Mouse (Mus musculus) heart, embryonic 16.5 days (tissue): ENCODE results near the gene Exoc4. TPM values are rescaled to one million over a fixed set of nuclear protein-coding genes. Genes with fewer than 3 reads are reported as not detected.

ENCODE experiments used
- ATAC-seq: fragments of 200-750 bp; cut with Nextera tagmentation; replicated peaks from 2 replicates; pipeline ENCODE4 v1.8.0; 2017; ENCODE audit warnings: moderate number of reproducible peaks; ENCODE audit not compliant: insufficient read depth, low FRiP score; ENCODE audit errors: extremely low read depth
- H3K27ac ChIP-seq: fragments of 300-500 bp; sonication (generic); 2 replicates; pipeline ENCODE4 v1.5.1; 2014; ENCODE audit warnings: mild to moderate bottlenecking, low read length, control low read depth, moderate library complexity
- H3K27me3 ChIP-seq: fragments of 300-500 bp; sonication (generic); 2 replicates; pipeline ENCODE4 v1.6.1; 2014; ENCODE audit warnings: low read length, mixed read lengths; ENCODE audit not compliant: control insufficient read depth, insufficient read depth
- H3K36me3 ChIP-seq: fragments of 300-500 bp; sonication (generic); 2 replicates; pipeline ENCODE4 v1.6.1; 2014; ENCODE audit not compliant: control insufficient read depth, insufficient read depth
- H3K4me1 ChIP-seq: fragments of 300-500 bp; sonication (generic); 2 replicates; pipeline ENCODE4 v1.6.1; 2014; ENCODE audit warnings: low read length, mixed read lengths; ENCODE audit not compliant: control insufficient read depth, insufficient read depth
- H3K4me2 ChIP-seq: fragments of 300-500 bp; sonication (generic); 2 replicates; pipeline ENCODE4 v1.6.1; 2014; ENCODE audit warnings: low read depth, mild to moderate bottlenecking, control low read depth, low read length
- H3K4me3 ChIP-seq: fragments of 300-500 bp; sonication (generic); 2 replicates; pipeline ENCODE4 v1.5.1; 2014; ENCODE audit warnings: mild to moderate bottlenecking, control low read depth, low read length
- H3K9ac ChIP-seq: fragments of 300-500 bp; sonication (generic); 2 replicates; pipeline ENCODE4 v1.6.1; 2014; ENCODE audit warnings: low read length, control low read depth
- H3K9me3 ChIP-seq: fragments of 300-500 bp; sonication (generic); replicated peaks from 2 replicates; pipeline ENCODE4 v1.6.1; 2016; ENCODE audit warnings: low read length; ENCODE audit not compliant: control insufficient read depth
- WGBS: fragments of 180-500 bp; shearing (Covaris S2); extraction: QIAGEN DNeasy Blood & Tissue Kit; methylation state at CpG from one replicate; pipeline ENCODE4 v1.1.7; 2014; 5-methylcytosine and 5-hydroxymethylcytosine counted together
- polyA plus RNA-seq: library from polyadenylated mRNA; unstranded; fragments of >200 nt; fragmentation: Nextera tagmentation; extraction: Ambion mirVana; gene quantifications from 2 replicates; pipeline ENCODE4 v1.2.1, GENCODE M21; 2015

Gene Exoc4
- polyA plus RNA-seq, 1 experiment from 2014 or later = 35.1 TPM

- Histone ChIP-seq H3K4me1 (0 out of 2 replicates have a peak, but pooled peaks cover 7% of the 10 kb centered on the region), H3K27me3 (no peaks in the 10 kb centered on the region), H3K4me3 (no peak overlapping the region), H3K27ac (no peak overlapping the region), H3K9ac (no peak overlapping the region), H3K36me3 (no peaks in the 10 kb centered on the region), H3K9me3 (no peaks in the 10 kb centered on the region), H3K4me2 (no peak overlapping the region)
- ATAC-seq = no peak
- WGBS = 68% methylated on average over 5 of the region's 5 CpGs
Observed at GRCm38 (mm10) chr6:33972801-33973200, 723.9 kb downstream of the Exoc4 start.

- Histone ChIP-seq H3K9ac (no peak overlapping the region), H3K9me3 (no peaks in the 10 kb centered on the region), H3K27me3 (no peaks in the 10 kb centered on the region), H3K4me2 (no peak overlapping the region), H3K36me3 (no peaks in the 10 kb centered on the region), H3K27ac (no peak overlapping the region), H3K4me3 (no peak overlapping the region), H3K4me1 (0 out of 2 replicates have a peak, but pooled peaks cover 7% of the 10 kb centered on the region)
- ATAC-seq = no peak
- WGBS = 59% methylated on average over 10 of the region's 10 CpGs
Observed at GRCm38 (mm10) chr6:33976576-33976975, 727.7 kb downstream of the Exoc4 start.

GRCm38 (mm10) chr6:33977448-33977847 is 728.6 kb downstream of the Exoc4 start:
- Histone ChIP-seq H3K27ac (no peak overlapping the region), H3K36me3 (no peaks in the 10 kb centered on the region), H3K4me2 (no peak overlapping the region), H3K27me3 (no peaks in the 10 kb centered on the region), H3K9ac (no peak overlapping the region), H3K4me1 (0 out of 2 replicates have a peak, but pooled peaks cover 7% of the 10 kb centered on the region), H3K9me3 (no peaks in the 10 kb centered on the region), H3K4me3 (no peak overlapping the region)
- WGBS = 81% methylated on average over 4 of the region's 4 CpGs
- no peak for ATAC-seq

- no peaks in the 10 kb centered on the region for H3K36me3 ChIP-seq
- H3K27me3 ChIP-seq = no peaks in the 10 kb centered on the region
- H3K4me3 ChIP-seq = no peak overlapping the region
- no peak overlapping the region for H3K9ac ChIP-seq
- H3K4me1 ChIP-seq = 0 out of 2 replicates have a peak, but pooled peaks cover 7% of the 10 kb centered on the region
- H3K27ac ChIP-seq = no peak overlapping the region
- H3K4me2 ChIP-seq = no peak overlapping the region
- no peak for ATAC-seq
- 90% methylated on average over 9 of the region's 9 CpGs for WGBS
- H3K9me3 ChIP-seq = no peaks in the 10 kb centered on the region
Observed at GRCm38 (mm10) chr6:33977880-33978279, 729.0 kb downstream of the Exoc4 start.

GRCm38 (mm10) chr6:33982709-33983108 is 733.8 kb downstream of the Exoc4 start:
- no peak for ATAC-seq
- WGBS = 67% methylated on average over 9 of the region's 9 CpGs
- H3K4me1 ChIP-seq = peaks cover 4% of the 10 kb centered on the region
- no peaks in the 10 kb centered on the region for H3K36me3 ChIP-seq
- H3K4me2 ChIP-seq = no peak overlapping the region
- no peaks in the 10 kb centered on the region for H3K9me3 ChIP-seq
- no peaks in the 10 kb centered on the region for H3K27me3 ChIP-seq
- no peak overlapping the region for H3K9ac ChIP-seq
- H3K27ac ChIP-seq = no peak overlapping the region
- H3K4me3 ChIP-seq = no peak overlapping the region

GRCm38 (mm10) chr6:33987132-33987531 is 738.2 kb downstream of the Exoc4 start:
- 67% methylated on average over 5 of the region's 5 CpGs for WGBS

GRCm38 (mm10) chr6:33992213-33993034 is 743.5 kb downstream of the Exoc4 start:
- Histone ChIP-seq H3K9ac (no peak overlapping the region), H3K27me3 (no peaks in the 10 kb centered on the region), H3K4me1 (no peaks in the 10 kb centered on the region), H3K27ac (no peak overlapping the region), H3K36me3 (no peaks in the 10 kb centered on the region), H3K4me3 (no peak overlapping the region), H3K9me3 (no peaks in the 10 kb centered on the region), H3K4me2 (no peak overlapping the region)
- 56% methylated on average over 24 of the region's 24 CpGs for WGBS
- no peak for ATAC-seq

More at GRCm38 (mm10) chr6:33987132-33987531, 738.2 kb downstream of the Exoc4 start:
- Histone ChIP-seq H3K4me1 (peaks cover 4% of the 10 kb centered on the region), H3K4me2 (no peak overlapping the region), H3K9ac (no peak overlapping the region), H3K27ac (no peak overlapping the region), H3K27me3 (no peaks in the 10 kb centered on the region), H3K9me3 (no peaks in the 10 kb centered on the region), H3K36me3 (no peaks in the 10 kb centered on the region), H3K4me3 (no peak overlapping the region)
- ATAC-seq = no peak

- Histone ChIP-seq H3K4me2 (no peak overlapping the region), H3K27ac (no peak overlapping the region), H3K9me3 (no peaks in the 10 kb centered on the region), H3K4me1 (no peaks in the 10 kb centered on the region), H3K36me3 (no peaks in the 10 kb centered on the region), H3K9ac (no peak overlapping the region), H3K27me3 (no peaks in the 10 kb centered on the region), H3K4me3 (no peak overlapping the region)
- ATAC-seq = no peak
- WGBS = 75% methylated on average over 6 of the region's 6 CpGs
Observed at GRCm38 (mm10) chr6:33993842-33994241, 745.0 kb downstream of the Exoc4 start.

GRCm38 (mm10) chr6:33998590-33998989 is 749.7 kb downstream of the Exoc4 start:
- H3K27me3 ChIP-seq = no peaks in the 10 kb centered on the region
- H3K4me1 ChIP-seq = no peaks in the 10 kb centered on the region
- no peak overlapping the region for H3K4me2 ChIP-seq
- ATAC-seq = no peak
- no peaks in the 10 kb centered on the region for H3K9me3 ChIP-seq
- no peak overlapping the region for H3K9ac ChIP-seq
- WGBS = 37% methylated on average over 4 of the region's 4 CpGs
- H3K4me3 ChIP-seq = no peak overlapping the region
- H3K36me3 ChIP-seq = no peaks in the 10 kb centered on the region
- H3K27ac ChIP-seq = no peak overlapping the region
